Mouse (Mus musculus): ENCODE data around the gene Agap1.

Gene Agap1

GRCm38 (mm10) chr1:89588154-89588553 is 133.5 kb downstream of the Agap1 start:
- in situ Hi-C loops (cut with MboI; ENCODE audit: low pct_unique_long_range_greater_than_20kb in 1 of 2, low sequenced_read_pairs in 2 of 2, unreplicated experiment in 1 of 2), result no loop called here

DNA sequence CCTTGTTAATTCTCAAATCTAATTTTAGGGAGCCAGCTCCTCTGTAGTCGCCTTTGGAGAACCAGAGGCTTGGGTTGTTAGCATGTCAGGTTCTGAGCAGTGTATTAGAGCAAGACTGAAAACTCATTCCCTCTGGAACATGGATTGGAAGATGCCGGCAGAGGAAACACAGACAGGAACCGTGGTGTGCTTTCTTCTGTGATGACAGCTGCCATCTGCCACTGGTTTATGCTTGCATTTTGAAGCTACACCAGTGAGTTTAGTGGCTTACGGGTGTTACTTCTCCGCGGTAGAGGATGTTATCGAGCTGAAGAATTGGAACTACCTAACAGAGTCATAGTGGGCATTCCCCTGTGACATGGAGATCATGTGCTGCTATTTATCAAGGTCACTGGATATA is 136.4 kb downstream of the Agap1 start:
- in situ Hi-C loops (cut with MboI; ENCODE audit: low pct_unique_long_range_greater_than_20kb in 1 of 2, low sequenced_read_pairs in 2 of 2, unreplicated experiment in 1 of 2), result no loop called here

GRCm38 (mm10) chr1:89593219-89593618 is 138.6 kb downstream of the Agap1 start:
- in situ Hi-C loops (cut with MboI; ENCODE audit: low pct_unique_long_range_greater_than_20kb in 1 of 2, low sequenced_read_pairs in 2 of 2, unreplicated experiment in 1 of 2), result no loop called here

- in situ Hi-C loops (cut with MboI; ENCODE audit: low pct_unique_long_range_greater_than_20kb in 1 of 2, low sequenced_read_pairs in 2 of 2, unreplicated experiment in 1 of 2), result no loop called here
These were observed 140.4 kb downstream of the Agap1 start for GRCm38 (mm10) chr1:89594999-89595398.

DNA sequence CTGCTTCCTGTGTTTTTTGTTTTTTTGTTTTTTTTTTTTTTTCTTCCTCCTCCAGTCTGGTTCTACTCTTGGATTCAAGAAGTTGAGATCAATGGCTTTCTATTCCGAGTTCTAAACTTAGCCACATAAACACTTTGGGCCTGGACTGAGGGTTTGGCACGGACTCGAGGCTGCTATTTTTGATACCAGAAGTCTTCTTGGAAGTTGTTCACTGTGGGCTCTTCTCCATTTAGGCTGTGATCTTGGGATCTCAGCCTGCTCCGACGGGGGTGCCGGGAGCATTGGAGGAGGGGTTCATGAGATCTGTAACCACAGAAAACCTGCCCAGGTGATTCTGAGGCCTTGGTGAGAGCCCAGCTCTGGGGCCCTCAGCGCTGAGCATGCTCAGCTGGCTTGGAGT is 140.8 kb downstream of the Agap1 start:
- in situ Hi-C loops (cut with MboI; ENCODE audit: low pct_unique_long_range_greater_than_20kb in 1 of 2, low sequenced_read_pairs in 2 of 2, unreplicated experiment in 1 of 2), result no loop called here

DNA sequence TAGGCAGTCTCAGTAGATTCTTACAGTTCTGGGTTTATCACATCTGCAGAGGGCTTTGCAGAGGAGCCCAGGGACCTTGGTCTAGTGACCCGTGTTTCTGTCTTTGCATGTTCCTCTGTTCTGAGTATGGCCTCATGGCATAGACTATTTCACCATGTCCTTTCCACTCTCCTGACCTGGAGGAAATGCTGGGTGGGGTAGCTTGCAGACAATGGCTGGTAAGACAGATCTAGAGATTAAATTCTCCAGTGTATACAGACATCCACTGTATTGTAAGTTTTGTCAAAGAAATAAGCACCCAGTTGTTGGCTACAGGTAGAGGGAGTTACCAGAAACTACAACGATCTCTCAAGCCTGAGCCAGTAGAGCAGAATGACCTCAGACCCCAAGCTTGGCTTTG is 141.6 kb downstream of the Agap1 start:
- in situ Hi-C loops (cut with MboI; ENCODE audit: low pct_unique_long_range_greater_than_20kb in 1 of 2, low sequenced_read_pairs in 2 of 2, unreplicated experiment in 1 of 2), result no loop called here

DNA sequence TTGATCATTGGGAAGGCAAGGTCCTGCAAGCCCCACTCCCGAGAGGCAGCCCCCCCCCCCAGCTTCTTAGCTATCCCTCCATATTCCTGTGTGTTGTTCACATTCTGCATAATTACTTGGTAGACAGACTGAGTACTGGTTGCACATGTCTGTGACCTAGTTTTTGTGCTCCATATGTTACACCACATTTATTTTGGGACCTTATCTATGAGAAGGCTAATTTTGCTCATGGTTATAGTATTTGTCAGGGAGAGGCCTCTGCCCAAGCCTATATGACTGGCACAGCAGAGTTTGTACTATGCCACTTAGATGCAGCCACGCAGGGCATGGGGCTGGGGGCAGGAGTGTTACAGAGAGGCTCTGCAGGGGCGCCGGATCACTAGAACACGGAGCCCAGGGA is 144.3 kb downstream of the Agap1 start:
- in situ Hi-C loops (cut with MboI; ENCODE audit: low pct_unique_long_range_greater_than_20kb in 1 of 2, low sequenced_read_pairs in 2 of 2, unreplicated experiment in 1 of 2), result no loop called here

DNA sequence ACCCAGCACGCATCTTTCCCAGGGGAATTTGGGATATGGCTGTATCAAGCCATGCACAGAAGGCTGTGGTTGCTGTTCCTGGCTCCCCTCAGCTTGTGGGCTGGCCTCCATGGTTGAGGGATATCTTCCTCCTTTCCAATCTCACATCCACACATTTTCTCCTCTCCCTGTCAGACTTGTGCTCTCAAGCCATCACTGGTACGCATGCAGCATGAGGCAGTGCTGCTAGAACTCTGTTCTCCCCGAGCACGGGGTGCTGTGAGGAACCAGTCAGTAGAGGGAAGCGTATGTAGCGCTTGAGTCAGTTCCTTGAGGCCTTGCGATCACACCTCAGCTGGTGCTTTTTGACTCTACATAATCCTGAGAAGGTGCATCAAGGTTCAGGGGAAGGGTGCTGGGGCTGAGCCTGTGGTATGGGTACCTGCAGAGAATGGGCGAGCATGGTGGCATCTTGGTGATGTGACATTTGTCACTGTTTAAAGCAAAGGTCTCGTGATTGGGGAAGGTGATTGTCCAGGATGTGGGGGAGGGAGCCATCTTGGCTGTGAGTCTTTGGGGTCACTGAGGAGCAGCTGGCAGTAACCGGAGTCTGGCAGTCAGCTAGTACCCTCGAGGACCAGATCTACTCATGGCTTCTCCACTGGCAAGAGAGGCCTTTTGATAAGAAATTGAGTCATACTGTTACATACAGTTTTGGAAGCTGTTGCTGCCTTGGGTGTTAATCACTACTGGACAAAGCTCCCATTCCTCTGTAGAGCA is 145.6 kb downstream of the Agap1 start:
- in situ Hi-C loops (cut with MboI; ENCODE audit: low pct_unique_long_range_greater_than_20kb in 1 of 2, low sequenced_read_pairs in 2 of 2, unreplicated experiment in 1 of 2), result no loop called here

GRCm38 (mm10) chr1:89601349-89601748 is 146.7 kb downstream of the Agap1 start:
- in situ Hi-C loops (cut with MboI; ENCODE audit: low pct_unique_long_range_greater_than_20kb in 1 of 2, low sequenced_read_pairs in 2 of 2, unreplicated experiment in 1 of 2), result no loop called here

DNA sequence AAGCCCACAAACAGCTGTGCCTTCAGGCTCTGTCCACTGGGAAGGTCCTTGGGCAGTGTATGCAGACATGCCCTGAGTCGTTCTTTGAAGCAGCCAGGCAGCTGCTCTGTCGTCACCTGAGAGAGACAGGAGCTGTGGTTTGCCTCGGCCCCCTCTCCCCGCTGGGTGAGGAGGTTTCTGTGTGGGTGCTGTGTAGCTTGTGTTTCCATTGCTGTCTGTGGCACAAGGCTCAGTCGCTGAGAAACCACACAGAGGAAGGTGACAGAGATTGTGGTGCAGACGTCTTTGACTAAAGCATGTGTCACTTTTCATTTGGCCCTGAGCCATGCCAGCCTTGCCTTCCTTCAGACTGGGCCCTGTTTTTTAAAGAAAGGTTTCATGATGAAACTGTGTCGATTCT is 148.3 kb downstream of the Agap1 start:
- in situ Hi-C loops (cut with MboI; ENCODE audit: low pct_unique_long_range_greater_than_20kb in 1 of 2, low sequenced_read_pairs in 2 of 2, unreplicated experiment in 1 of 2), result no loop called here

DNA sequence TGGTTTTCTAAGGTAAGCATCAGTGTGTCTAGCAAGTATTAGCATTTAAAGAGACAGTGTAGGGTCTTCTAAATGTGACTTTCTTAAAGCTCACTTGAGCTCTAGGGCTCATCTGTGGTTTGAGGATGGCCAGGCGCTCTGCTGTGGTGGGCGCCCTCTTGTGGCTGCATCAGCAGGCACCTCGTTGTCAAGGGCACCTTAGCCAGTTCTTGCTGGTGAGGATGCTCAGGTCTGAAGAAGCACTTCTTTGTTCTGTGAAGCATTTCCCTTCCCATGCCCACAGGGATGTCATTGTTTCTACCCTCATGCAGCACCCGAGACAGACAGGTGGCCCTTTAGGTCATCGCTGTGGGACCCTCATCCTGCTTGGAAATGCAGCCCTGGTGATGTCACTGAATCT is 152.0 kb downstream of the Agap1 start:
- in situ Hi-C loops (cut with MboI; ENCODE audit: low pct_unique_long_range_greater_than_20kb in 1 of 2, low sequenced_read_pairs in 2 of 2, unreplicated experiment in 1 of 2), result no loop called here

GRCm38 (mm10) chr1:89608766-89609165 is 154.2 kb downstream of the Agap1 start:
- in situ Hi-C loops (cut with MboI; ENCODE audit: low pct_unique_long_range_greater_than_20kb in 1 of 2, low sequenced_read_pairs in 2 of 2, unreplicated experiment in 1 of 2), result no loop called here

DNA sequence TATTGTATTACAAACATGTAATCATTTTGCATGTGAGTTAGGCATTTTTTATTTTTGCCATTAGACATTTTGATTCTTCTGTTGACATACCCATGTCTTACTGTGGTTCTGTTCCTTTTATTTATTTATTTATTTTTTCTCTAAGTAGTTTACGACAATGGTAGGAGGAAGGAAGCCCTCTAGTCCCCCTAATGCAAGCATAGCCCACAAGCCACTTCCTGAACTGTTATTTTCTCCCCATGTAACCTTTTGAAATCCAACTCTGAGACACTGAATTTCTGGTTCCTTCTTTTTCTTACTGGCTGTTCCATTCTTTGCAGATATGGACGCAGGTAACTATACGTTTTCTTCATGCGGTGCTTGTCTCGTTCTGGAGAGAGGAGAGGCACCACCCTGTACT is 155.4 kb downstream of the Agap1 start:
- in situ Hi-C loops (cut with MboI; ENCODE audit: low pct_unique_long_range_greater_than_20kb in 1 of 2, low sequenced_read_pairs in 2 of 2, unreplicated experiment in 1 of 2), result no loop called here

- in situ Hi-C loops (cut with MboI; ENCODE audit: low pct_unique_long_range_greater_than_20kb in 1 of 2, low sequenced_read_pairs in 2 of 2, unreplicated experiment in 1 of 2), result no loop called here
These were observed 156.9 kb downstream of the Agap1 start for GRCm38 (mm10) chr1:89611521-89611920.

DNA sequence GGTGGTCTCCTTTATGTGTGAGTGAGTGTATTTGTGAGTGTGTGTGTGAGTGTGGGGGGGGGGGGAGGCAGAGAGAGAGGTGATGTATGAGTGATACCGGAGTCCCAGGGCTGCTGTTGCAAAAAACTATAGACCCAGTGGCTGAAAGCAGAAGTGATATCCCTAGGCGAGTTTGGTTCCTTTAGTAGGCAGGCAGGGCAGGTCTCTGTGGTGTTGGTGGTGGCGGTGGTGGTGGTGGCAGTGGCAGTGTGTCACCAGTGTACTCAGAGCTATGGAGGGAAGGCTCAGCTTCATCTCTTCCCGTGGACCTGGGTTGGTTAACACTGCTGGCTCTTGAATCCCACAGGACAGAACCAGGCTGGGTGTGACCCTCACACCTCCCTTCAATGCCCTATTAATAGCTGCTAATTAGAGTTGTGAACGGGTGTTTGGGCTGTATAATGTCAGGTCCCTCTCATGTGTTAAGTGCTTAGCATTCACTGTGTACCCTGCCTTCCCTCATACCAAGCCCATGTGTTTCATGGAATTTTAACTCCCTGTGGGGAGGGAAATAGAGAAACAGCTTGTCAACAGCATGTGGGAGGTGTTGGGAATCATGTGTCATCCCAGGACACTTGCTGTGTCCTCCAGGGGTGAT is 158.7 kb downstream of the Agap1 start:
- in situ Hi-C loops (cut with MboI; ENCODE audit: low pct_unique_long_range_greater_than_20kb in 1 of 2, low sequenced_read_pairs in 2 of 2, unreplicated experiment in 1 of 2), result no loop called here

DNA sequence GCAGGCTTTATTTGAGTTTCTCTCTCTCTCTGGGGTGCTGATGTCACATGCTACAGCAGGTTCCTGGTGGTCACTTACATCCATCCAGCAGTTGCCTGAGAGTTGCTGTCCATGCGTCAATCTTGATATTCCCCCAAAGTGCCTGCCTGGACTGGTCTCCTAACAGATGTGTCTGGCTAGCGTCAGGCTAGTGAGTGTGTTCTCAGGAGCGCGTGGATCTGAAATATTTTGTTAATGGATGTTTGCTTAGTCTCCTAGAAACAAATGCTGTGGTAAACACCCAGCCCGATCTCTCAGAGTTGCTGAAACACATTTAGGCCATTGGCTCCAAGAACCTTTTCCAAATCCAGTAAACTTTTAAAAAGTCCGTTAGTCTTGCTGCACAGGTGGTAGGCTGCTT is 161.9 kb downstream of the Agap1 start:
- in situ Hi-C loops (cut with MboI; ENCODE audit: low pct_unique_long_range_greater_than_20kb in 1 of 2, low sequenced_read_pairs in 2 of 2, unreplicated experiment in 1 of 2), result no loop called here

DNA sequence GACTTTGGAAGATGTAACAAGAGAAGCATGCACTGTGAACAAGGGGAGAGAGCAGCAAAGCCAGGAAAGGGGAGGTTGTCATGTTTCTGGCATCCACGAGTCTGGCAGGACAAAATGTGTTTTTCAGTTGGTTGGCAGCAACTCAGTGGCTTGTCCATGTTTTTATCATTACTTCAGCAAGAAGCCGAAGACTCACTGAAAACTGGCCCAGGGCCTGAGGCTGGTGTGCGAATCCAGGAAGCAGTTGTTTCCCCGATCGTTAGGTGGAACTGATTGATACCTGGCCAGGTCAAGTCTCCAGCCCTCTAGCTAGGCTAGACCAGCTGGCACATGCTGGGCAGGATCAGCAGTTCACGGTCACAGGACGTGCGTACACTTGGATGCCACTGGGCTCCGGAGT is 162.7 kb downstream of the Agap1 start:
- in situ Hi-C loops (cut with MboI; ENCODE audit: low pct_unique_long_range_greater_than_20kb in 1 of 2, low sequenced_read_pairs in 2 of 2, unreplicated experiment in 1 of 2), result no loop called here

DNA sequence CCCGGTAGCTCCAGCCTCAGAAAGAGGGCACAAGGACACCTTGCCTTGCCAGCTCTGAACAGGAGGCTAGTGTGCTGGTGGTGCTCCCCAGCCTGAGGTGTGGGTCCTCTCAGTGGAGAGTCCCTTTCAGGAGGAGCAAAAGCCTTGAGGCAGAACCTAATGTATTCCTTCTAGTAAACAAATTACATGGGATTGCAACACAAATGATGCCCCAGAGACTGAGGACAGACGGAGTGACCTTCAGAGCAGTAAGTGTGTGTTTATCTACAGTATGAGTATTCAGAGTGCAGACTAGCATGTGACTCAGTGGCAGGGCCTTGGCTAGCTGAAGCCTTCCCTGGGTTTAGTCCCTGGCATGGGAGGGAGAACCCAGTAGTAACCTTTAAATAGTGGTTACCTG is 165.4 kb downstream of the Agap1 start:
- in situ Hi-C loops (cut with MboI; ENCODE audit: low pct_unique_long_range_greater_than_20kb in 1 of 2, low sequenced_read_pairs in 2 of 2, unreplicated experiment in 1 of 2), result no loop called here

GRCm38 (mm10) chr1:89621014-89621791 is 166.6 kb downstream of the Agap1 start:
- in situ Hi-C loops (cut with MboI; ENCODE audit: low pct_unique_long_range_greater_than_20kb in 1 of 2, low sequenced_read_pairs in 2 of 2, unreplicated experiment in 1 of 2), result no loop called here

DNA sequence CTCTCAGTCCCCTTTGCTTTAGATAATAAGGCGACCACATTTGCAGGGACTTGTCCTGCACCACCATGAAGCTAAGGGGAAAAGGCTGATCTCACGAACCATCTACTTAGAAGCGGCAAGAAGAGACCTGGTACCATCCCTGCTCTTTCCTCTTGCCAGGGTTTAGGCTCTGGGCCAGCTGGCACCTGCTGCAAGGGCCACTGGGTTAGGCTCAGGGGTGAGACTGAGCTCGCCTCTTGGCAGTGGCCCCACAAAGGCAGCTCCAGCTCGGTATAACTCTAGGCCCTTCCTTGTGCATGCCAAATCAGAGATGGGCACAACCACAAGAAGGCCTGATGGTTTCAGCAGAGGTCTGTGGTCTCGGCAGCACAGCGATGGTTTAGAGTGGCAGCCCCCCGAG is 167.3 kb downstream of the Agap1 start:
- in situ Hi-C loops (cut with MboI; ENCODE audit: low pct_unique_long_range_greater_than_20kb in 1 of 2, low sequenced_read_pairs in 2 of 2, unreplicated experiment in 1 of 2), result no loop called here

All from mouse embryonic stem cell (cell line).